Mouse (Mus musculus) spleen, adult 2 months (tissue): Measurements from ENCODE around the gene Peg3.

ENCODE experiments used
- CTCF ChIP-seq: fragments of 200-500 bp; IDR thresholded peaks from 2 replicates; pipeline ENCODE4 v1.5.1; 2011; ENCODE audit warnings: mild to moderate bottlenecking, inconsistent platforms; ENCODE audit not compliant: insufficient read depth, insufficient read length, insufficient replicate concordance; ENCODE audit errors: extremely low read depth
- POLR2A ChIP-seq: fragments of 200-500 bp; IDR thresholded peaks from 2 replicates; pipeline ENCODE4 v1.6.1; 2011; ENCODE audit warnings: low read depth, low read length, inconsistent platforms

GRCm38 (mm10) chr7:6730801-6731200 is 570 bp upstream of the Peg3 start:
- TF ChIP-seq CTCF (no peak), POLR2A (no peak)
